Mouse (Mus musculus) C2C12 (cell line): ENCODE data around the gene Rdh1. TPM values are rescaled to one million over a fixed set of nuclear protein-coding genes. Genes with fewer than 3 reads are reported as not detected.
"Not testable (repeated sequence)": the region's sequence is repeated elsewhere in the genome, so short reads cannot be mapped to it uniquely, and the experiment has no call there.

Source experiments
- H3K27me3 ChIP-seq: one replicate; pipeline ENCODE4 v1.6.1; 2011; ENCODE audit not compliant: control insufficient read depth, insufficient read depth, insufficient read length
- H3K36me3 ChIP-seq: one replicate; pipeline ENCODE4 v1.6.1; 2011; ENCODE audit not compliant: control insufficient read depth, insufficient read depth
- H3K4me3 ChIP-seq: one replicate; pipeline ENCODE4 v1.5.1; 2011; ENCODE audit warnings: mild to moderate bottlenecking, control low read depth; ENCODE audit not compliant: poor library complexity, insufficient read depth, severe bottlenecking
- H3K79me2 ChIP-seq: one replicate; pipeline ENCODE4 v1.6.1; 2011; ENCODE audit not compliant: control insufficient read depth, insufficient read depth
- H3K79me3 ChIP-seq: one replicate; pipeline ENCODE4 v1.6.1; 2011; ENCODE audit warnings: low read depth, control low read depth
- H3ac ChIP-seq: one replicate; pipeline ENCODE3; 2011; ENCODE audit warnings: low read depth; ENCODE audit not compliant: control insufficient read depth, insufficient read length
- CEBPB ChIP-seq: IDR thresholded peaks from one replicate; pipeline ENCODE4 v1.6.1; 2011; ENCODE audit warnings: low read depth, mild to moderate bottlenecking, control low read depth, moderate library complexity
- CTCF ChIP-seq: IDR thresholded peaks from one replicate; pipeline ENCODE4 v1.5.1; 2011; ENCODE audit not compliant: control insufficient read depth, insufficient read depth, insufficient read length
- FOSL1 ChIP-seq: IDR thresholded peaks from one replicate; pipeline ENCODE4 v1.8.0; 2011; ENCODE audit warnings: mild to moderate bottlenecking, low read length; ENCODE audit not compliant: poor library complexity, insufficient read depth, severe bottlenecking
- MAX ChIP-seq: IDR thresholded peaks from one replicate; pipeline ENCODE4 v1.6.1; 2011; ENCODE audit warnings: mild to moderate bottlenecking, control low read depth
- MYOD1 ChIP-seq: IDR thresholded peaks from one replicate; pipeline ENCODE4 v1.6.1; 2011; ENCODE audit warnings: low read depth; ENCODE audit not compliant: control insufficient read depth, insufficient read length
- MYOG ChIP-seq: IDR thresholded peaks from one replicate; pipeline ENCODE4 v1.6.1; 2011; ENCODE audit not compliant: control insufficient read depth, insufficient read length; ENCODE audit errors: extremely low read depth
- USF1 ChIP-seq: IDR thresholded peaks from one replicate; pipeline ENCODE4 v1.6.1; 2011; ENCODE audit warnings: low read depth, mild to moderate bottlenecking, control low read depth, moderate library complexity
- polyA plus RNA-seq: library from polyadenylated mRNA; unstranded; fragments of >200 nt; fragmentation: generic; extraction: Trizol; gene quantifications from one replicate; pipeline ENCODE4 v1.2.1, GENCODE M21; 2012; ENCODE audit warnings: missing spikeins

Rdh1 gene
- polyA plus RNA-seq, 1 experiment, result 0.01 TPM

DNA sequence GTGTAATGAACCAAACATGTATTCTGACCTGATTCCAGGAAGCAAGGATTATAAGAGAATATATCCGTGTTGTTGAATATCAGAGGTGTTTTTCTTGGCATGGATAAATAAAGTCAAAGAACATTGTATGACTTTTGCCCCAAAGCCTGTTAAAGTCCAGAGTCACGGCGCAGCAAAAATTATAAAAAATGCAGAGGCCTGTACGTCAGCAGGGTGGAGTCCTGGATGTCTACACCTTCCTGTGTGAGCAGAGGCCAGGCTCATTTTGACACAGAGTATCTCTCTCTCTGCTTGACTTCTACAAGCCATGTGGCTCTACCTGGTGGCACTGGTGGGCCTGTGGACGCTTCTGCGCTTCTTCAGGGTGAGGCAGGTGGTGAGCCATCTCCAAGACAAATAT lies 41.4 kb downstream of the Rdh1 start, which contains the start of gene Rdh16:
TSS of gene Rdh16 (plus strand) at position 262 of the 400 bp plus-strand sequence.
- Histone ChIP-seq H3K79me2 (no peaks in the 10 kb centered on the region), H3K36me3 (no peaks in the 10 kb centered on the region), H3K79me3 (no peaks in the 10 kb centered on the region), H3K4me3 (no peak within 1 kb of the TSS), H3ac (no peak within 1 kb of the TSS), H3K27me3 (no peaks in the 10 kb centered on the region)
- TF ChIP-seq CTCF (no peak), FOSL1 (no peak), USF1 (no peak), CEBPB (no peak), MYOG (no peak), MYOD1 (no peak), MAX (no peak)

DNA sequence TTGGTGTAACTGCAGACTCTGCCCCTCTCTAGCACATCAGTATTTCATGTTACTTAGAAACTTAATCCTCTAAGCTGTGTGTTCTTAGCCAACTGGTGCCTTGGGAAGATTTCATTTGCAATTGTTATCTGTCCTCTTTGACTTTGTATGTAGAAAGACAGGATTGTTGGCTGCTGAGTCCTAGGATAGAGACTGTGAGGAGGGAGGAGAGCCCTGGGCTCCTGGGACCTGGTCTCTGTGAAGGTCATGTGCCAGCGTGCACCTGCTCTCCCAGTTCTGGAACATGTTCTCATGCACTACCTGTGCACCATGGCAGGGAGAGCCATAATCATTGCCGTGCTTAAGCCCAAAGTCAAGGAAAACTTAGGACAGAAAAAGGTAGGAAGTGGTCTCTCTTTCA lies 42.1 kb downstream of the Rdh1 start:
- no peaks in the 10 kb centered on the region for H3K79me3 ChIP-seq
- no peak for TF ChIP-seq USF1
- no peak for TF ChIP-seq MAX
- TF ChIP-seq CEBPB, result no peak
- no peak for TF ChIP-seq FOSL1
- TF ChIP-seq MYOG, result no peak
- H3K27me3 ChIP-seq, result no peaks in the 10 kb centered on the region
- H3ac ChIP-seq, result no peak overlapping the region
- H3K79me2 ChIP-seq, result no peaks in the 10 kb centered on the region
- H3K36me3 ChIP-seq, result no peaks in the 10 kb centered on the region
- no peak overlapping the region for H3K4me3 ChIP-seq

DNA sequence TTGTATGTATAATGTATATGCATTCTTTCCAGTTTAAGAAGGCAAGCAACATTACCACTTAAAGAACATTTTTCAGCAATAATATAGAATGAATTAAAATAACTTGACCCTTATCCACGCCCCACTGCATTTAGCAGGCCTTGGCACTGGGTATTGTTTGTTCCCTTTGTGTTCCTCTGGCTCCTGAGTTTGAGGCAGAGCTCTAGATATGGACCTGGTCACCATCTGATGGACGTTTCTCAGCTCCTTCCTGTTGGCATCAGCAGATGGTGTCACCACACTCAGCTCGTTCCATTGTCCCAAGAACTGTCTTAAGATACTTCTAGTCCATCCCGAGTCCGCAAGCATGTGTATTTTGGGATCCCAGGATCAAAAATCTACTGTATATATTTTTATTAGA lies 42.7 kb downstream of the Rdh1 start:
- no peaks in the 10 kb centered on the region for H3K79me2 ChIP-seq
- H3ac ChIP-seq, result no peak overlapping the region
- no peaks in the 10 kb centered on the region for H3K79me3 ChIP-seq
- no peaks in the 10 kb centered on the region for H3K27me3 ChIP-seq
- H3K36me3 ChIP-seq, result no peaks in the 10 kb centered on the region
- no peak for TF ChIP-seq MAX
- TF ChIP-seq CTCF, result no peak
- TF ChIP-seq MYOG, result no peak
- no peak for TF ChIP-seq CEBPB
- no peak for TF ChIP-seq USF1
- no peak for TF ChIP-seq MYOD1
- no peak for TF ChIP-seq FOSL1
- no peak overlapping the region for H3K4me3 ChIP-seq

DNA sequence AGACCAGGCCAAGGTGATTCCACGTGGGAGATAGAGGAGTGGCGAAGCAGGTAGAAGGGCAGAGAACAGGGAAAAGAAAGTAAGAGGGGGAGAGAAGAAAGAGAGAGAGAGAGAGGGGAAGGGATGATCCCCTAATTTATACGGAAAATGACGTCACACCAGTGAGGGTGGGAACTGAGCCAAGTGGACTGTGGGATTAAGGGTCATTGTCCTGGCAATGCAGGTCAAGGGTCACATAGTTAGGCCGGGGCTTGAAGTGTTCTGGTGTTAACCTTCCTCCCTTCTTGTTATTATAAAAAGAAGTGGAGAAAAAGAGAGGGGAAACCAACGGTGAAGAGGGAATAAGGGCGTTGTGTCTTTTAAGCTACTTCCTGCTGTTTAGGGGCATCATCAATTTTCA lies 44.9 kb downstream of the Rdh1 start:
- no peaks in the 10 kb centered on the region for H3K79me3 ChIP-seq
- H3K36me3 ChIP-seq, result no peaks in the 10 kb centered on the region
- H3K27me3 ChIP-seq, result no peaks in the 10 kb centered on the region
- H3K4me3 ChIP-seq, result no peak overlapping the region
- H3K79me2 ChIP-seq, result no peaks in the 10 kb centered on the region
- no peak overlapping the region for H3ac ChIP-seq
- TF ChIP-seq CEBPB (no peak), MYOG (no peak), FOSL1 (no peak), USF1 (no peak), MYOD1 (no peak), MAX (no peak), CTCF (no peak)

DNA sequence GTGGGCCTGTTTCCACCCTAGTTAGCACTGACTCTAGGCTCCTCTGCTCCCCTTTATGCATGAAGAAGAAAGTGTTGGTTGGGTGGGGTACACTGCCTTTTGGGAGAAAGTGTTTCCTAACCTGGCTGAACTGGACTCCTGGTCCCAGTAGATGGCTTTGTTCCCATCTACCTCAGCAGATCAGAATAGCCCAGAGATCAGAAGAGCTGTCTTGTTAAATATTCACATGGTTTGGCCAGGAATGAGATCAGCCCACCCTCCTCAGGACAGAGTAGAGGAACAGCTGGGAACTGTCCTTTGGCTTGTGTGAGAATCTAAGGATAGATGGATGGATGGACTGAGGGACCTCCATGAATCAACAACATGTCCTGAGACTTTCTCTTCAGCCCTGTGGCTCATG lies 56.4 kb downstream of the Rdh1 start:
- H3K4me3 ChIP-seq, result no peak overlapping the region
- H3K36me3 ChIP-seq, result no peaks in the 10 kb centered on the region
- H3K79me3 ChIP-seq, result no peaks in the 10 kb centered on the region
- no peak for TF ChIP-seq FOSL1
- no peak for TF ChIP-seq MYOG
- TF ChIP-seq MAX, result no peak
- TF ChIP-seq CTCF, result no peak
- TF ChIP-seq MYOD1, result no peak
- no peak for TF ChIP-seq USF1
- TF ChIP-seq CEBPB, result no peak
- H3K27me3 ChIP-seq, result no peaks in the 10 kb centered on the region
- no peak overlapping the region for H3ac ChIP-seq
- H3K79me2 ChIP-seq, result no peaks in the 10 kb centered on the region

DNA sequence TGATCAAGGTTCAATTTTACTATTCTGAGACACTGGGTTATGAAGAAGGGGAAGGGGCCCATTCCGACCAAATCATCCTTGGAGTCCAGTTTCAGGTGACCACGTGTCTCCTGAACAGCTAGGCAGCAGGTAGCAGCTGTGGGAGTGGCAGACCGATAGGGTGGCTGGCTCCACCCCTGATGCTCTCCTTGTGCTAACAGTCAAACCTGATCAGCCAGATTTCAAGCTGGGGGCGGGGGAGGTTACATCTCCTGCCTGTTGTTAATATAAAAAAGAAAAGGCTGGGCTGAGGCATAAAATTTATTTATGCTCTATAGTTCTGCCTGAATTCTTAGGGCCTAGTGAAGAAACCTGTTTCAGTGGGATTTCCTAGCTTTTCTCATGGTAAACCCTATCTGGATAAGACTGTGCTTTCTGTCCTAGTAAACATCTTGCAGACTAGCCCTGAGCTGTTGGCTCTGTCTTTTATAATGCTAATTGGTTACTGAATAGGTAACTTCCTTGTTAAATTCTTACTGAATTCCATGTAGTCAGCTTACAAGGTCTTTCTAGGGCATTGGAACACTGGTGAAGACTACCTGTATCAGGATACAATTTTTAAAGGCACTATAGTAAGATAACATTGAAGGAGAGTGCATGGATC lies 57.9 kb downstream of the Rdh1 start:
- not testable (repeated sequence) for H3K4me3 ChIP-seq, H3K79me2 ChIP-seq, H3K27me3 ChIP-seq, H3K79me3 ChIP-seq, H3K36me3 ChIP-seq, H3ac ChIP-seq

Other genes starting within 250 kb of the Rdh1 start
- gene Ndufa4l2, start 244.8 kb upstream of the Rdh1 start, polyA plus RNA-seq, result 0.42 TPM
- gene Shmt2, start 237.3 kb upstream of the Rdh1 start, polyA plus RNA-seq, result 340 TPM
- 1.2 TPM for gene Nxph4, start 225.2 kb upstream of the Rdh1 start, polyA plus RNA-seq
- 190 TPM for gene Lrp1, start 138.6 kb upstream of the Rdh1 start, polyA plus RNA-seq
- gene Stat6, start 116.7 kb upstream of the Rdh1 start, polyA plus RNA-seq, result 0.26 TPM
- gene Nemp1, start 92.8 kb upstream of the Rdh1 start, polyA plus RNA-seq, result 6.8 TPM
- 108 TPM for gene Nab2, start 91.2 kb upstream of the Rdh1 start, polyA plus RNA-seq
- 0.16 TPM for gene Myo1a, start 54.6 kb upstream of the Rdh1 start, polyA plus RNA-seq
- not detected for gene Tac2, start 35.2 kb upstream of the Rdh1 start, polyA plus RNA-seq
- gene Zbtb39, start 20.2 kb upstream of the Rdh1 start, polyA plus RNA-seq, result 3.5 TPM
- 0.09 TPM for gene Gpr182, start 8.0 kb upstream of the Rdh1 start, polyA plus RNA-seq
- not detected for gene Rdh16f1, start 66 bp downstream of the Rdh1 start, polyA plus RNA-seq
- gene Rdh9, start 16.7 kb downstream of the Rdh1 start, polyA plus RNA-seq, result 0.02 TPM
- gene Rdh16, start 41.4 kb downstream of the Rdh1 start, polyA plus RNA-seq, result not detected
- gene Rdh19, start 90.2 kb downstream of the Rdh1 start, polyA plus RNA-seq, result not detected
- not detected for gene Rdh16f2, start 106.8 kb downstream of the Rdh1 start, polyA plus RNA-seq
- not detected for gene Rdh7, start 129.1 kb downstream of the Rdh1 start, polyA plus RNA-seq
- gene Sdr9c7, start 138.8 kb downstream of the Rdh1 start, polyA plus RNA-seq, result not detected
- not detected for gene Hsd17b6, start 247.9 kb downstream of the Rdh1 start, polyA plus RNA-seq